Mouse (Mus musculus) lung, embryonic 16.5 days (tissue): ENCODE data around the gene Gm45717. TPM values are rescaled to one million over a fixed set of nuclear protein-coding genes. Genes with fewer than 3 reads are reported as not detected.
"Not testable (repeated sequence)": the region's sequence is repeated elsewhere in the genome, so short reads cannot be mapped to it uniquely, and the experiment has no call there.

Source experiments
- ATAC-seq: fragments of 200-750 bp; cut with Nextera tagmentation; 2 replicates; pipeline ENCODE4 v1.8.0; 2017; ENCODE audit warnings: low read depth, mild to moderate bottlenecking, moderate library complexity
- H3K27ac ChIP-seq: fragments of 300-500 bp; sonication (generic); 2 replicates; pipeline ENCODE4 v1.5.1; 2014; ENCODE audit warnings: mild to moderate bottlenecking, control low read depth, low read length
- H3K27me3 ChIP-seq: fragments of 300-500 bp; sonication (generic); 2 replicates; pipeline ENCODE4 v1.6.1; 2014; ENCODE audit warnings: low read depth, low read length, mixed read lengths; ENCODE audit not compliant: control insufficient read depth, insufficient read depth
- H3K36me3 ChIP-seq: fragments of 300-500 bp; sonication (generic); 2 replicates; pipeline ENCODE4 v1.6.1; 2014; ENCODE audit warnings: low read length; ENCODE audit not compliant: control insufficient read depth, insufficient read depth
- H3K4me1 ChIP-seq: fragments of 300-500 bp; sonication (generic); replicated peaks from 2 replicates; pipeline ENCODE4 v1.6.1; 2014; ENCODE audit warnings: low read length, mixed read lengths; ENCODE audit not compliant: control insufficient read depth, insufficient read depth
- H3K4me2 ChIP-seq: fragments of 300-500 bp; sonication (generic); 2 replicates; pipeline ENCODE4 v1.6.1; 2014; ENCODE audit warnings: low read depth, low read length, control low read depth
- H3K4me3 ChIP-seq: fragments of 300-500 bp; sonication (generic); 2 replicates; pipeline ENCODE4 v1.5.1; 2014; ENCODE audit warnings: mild to moderate bottlenecking, low read length, control low read depth
- H3K9ac ChIP-seq: fragments of 300-500 bp; sonication (generic); 2 replicates; pipeline ENCODE4 v1.6.1; 2014; ENCODE audit warnings: low read length, control low read depth
- H3K9me3 ChIP-seq: fragments of 300-500 bp; sonication (generic); 2 replicates; pipeline ENCODE4 v1.6.1; 2016; ENCODE audit warnings: low read length; ENCODE audit not compliant: control insufficient read depth
- WGBS: fragments of 180-500 bp; shearing (Covaris S2); extraction: QIAGEN DNeasy Blood & Tissue Kit; methylation state at CpG from one replicate; pipeline ENCODE4 v1.1.7; 2014; 5-methylcytosine and 5-hydroxymethylcytosine counted together
- polyA plus RNA-seq: library from polyadenylated mRNA; unstranded; fragments of >200 nt; fragmentation: Nextera tagmentation; extraction: Ambion mirVana; gene quantifications from 2 replicates; pipeline ENCODE4 v1.2.1, GENCODE M21; 2015

Gene Gm45717
- polyA plus RNA-seq, 1 experiment from 2014 or later, result not detected

DNA sequence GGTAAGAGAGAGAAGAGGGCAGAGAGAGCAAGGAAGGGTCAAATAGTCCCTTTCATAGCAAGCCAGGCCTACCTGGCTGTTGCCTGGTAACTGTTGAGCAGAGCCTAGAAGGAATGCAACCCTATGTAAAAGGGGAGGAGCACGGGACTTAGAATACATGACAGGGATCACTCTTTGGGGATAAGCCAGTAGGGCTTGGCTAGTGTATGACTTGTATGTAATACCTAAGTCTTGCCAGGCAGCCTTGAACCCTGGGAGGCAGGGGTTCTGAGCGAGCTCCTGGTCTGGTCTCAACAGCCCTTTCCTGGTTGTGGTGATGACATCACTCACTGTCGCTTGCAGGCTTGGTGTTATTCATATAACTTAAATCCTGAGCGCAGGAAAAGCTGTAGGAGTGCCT, 33.3 kb upstream of the Gm45717 start:
- no peaks in the 10 kb centered on the region for H3K36me3 ChIP-seq
- no peaks in the 10 kb centered on the region for H3K4me1 ChIP-seq
- ATAC-seq, result no peak
- H3K27ac ChIP-seq, result no peak overlapping the region
- H3K27me3 ChIP-seq, result no peaks in the 10 kb centered on the region
- H3K9me3 ChIP-seq, result peaks cover 3% of the 10 kb centered on the region; the same call in 1 of the 2 replicates
- WGBS, result 65% methylated on average over 4 of the region's 4 CpGs
- H3K9ac ChIP-seq, result no peak overlapping the region
- H3K4me3 ChIP-seq, result no peak overlapping the region
- H3K4me2 ChIP-seq, result no peak overlapping the region

DNA sequence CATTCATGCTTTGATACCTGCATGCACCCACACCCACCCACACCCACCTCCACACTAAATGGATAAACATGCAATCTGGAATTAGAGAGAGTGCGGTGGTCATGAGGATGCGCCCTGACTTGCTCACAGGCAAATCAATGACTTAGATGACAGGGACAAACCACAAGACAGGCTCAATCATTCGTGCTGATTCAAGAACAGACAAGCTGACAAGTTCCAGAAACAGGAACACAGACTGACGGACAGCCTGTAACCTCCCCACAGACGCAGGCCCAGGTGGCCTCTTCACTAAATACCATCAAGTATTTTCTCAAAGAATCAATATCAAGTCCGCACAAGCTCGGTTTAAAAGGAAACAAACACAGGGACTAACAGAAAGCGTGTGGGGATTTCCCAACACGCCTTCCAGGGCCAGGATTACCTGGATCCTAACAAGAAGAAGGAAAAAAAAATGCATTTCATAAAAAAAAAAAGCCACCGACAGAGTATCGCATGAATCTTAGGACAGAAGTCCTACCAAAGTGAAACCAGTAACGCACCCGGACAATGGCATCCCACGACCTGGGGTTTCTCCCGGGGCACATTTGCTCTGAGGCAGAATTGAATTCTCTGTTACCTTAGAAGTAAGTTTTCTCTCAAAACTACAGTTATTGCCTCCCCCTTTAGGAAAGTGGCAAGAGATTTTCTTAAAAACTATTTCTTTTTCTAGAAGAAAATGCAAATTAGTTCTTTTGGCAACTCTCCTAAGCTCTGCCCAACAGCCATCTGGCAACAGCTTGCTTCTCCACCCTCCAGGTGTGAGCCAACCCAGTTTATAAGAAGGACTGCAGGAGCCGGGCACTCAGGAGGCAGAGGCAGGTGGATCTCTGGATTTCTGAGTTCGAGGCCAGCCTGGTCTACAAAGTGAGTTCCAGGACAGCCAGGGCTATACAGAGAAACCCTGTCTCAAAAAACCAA, 31.7 kb upstream of the Gm45717 start:
- Histone ChIP-seq H3K36me3 (no peaks in the 10 kb centered on the region), H3K9me3 (peaks cover 3% of the 10 kb centered on the region; the same call in 1 of the 2 replicates), H3K27me3 (no peaks in the 10 kb centered on the region), H3K27ac (no peak overlapping the region), H3K4me1 (no peaks in the 10 kb centered on the region), H3K4me2 (no peak overlapping the region), H3K4me3 (no peak overlapping the region), H3K9ac (no peak overlapping the region)
- no peak for ATAC-seq
- 82% methylated on average over 17 of the region's 17 CpGs for WGBS

DNA sequence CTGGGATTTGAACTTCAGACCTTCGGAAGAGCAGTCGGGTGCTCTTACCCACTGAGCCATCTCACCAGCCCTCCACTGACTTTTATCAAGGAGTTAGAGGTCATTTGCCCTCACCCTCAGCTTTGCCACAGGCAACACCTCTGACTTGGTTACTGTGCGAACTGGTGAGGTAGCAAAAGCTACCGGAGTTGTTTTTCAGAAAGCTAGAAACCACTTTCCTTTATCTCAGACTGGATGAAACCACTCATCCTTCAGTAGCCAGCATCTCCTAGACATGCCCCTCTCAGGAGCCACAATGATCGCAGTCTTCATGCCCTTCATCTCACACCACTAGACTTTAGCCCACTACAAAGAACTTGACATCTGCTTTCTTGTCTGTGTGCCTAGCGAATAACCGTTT, 27.2 kb upstream of the Gm45717 start:
- Histone ChIP-seq H3K27ac (no peak overlapping the region), H3K27me3 (no peaks in the 10 kb centered on the region), H3K4me1 (no peaks in the 10 kb centered on the region), H3K9ac (no peak overlapping the region), H3K36me3 (no peaks in the 10 kb centered on the region), H3K9me3 (peaks cover 3% of the 10 kb centered on the region; the same call in 1 of the 2 replicates), H3K4me3 (no peak overlapping the region), H3K4me2 (no peak overlapping the region)
- WGBS, result 78% methylated on average over 7 of the region's 7 CpGs
- no peak for ATAC-seq

DNA sequence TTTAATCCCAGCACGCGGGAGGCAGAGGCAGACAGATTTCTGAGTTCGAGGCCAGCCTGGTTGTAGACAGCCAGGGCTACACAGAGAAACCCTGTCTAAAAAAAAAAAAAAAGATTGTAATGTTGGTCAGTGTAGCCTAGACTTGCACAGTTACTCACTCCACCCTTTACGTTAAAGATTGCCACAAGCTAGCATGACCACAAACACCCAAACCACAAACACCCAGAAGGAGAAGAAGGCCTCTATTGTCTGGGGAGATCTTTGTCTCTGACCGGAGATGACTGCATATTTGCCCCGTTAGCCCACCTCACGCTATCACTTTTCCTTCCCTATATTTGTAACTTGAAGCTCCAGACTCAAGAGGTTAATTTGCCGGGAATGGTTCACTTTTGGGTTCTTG, 26.0 kb upstream of the Gm45717 start:
- H3K9ac ChIP-seq, result no peak overlapping the region
- H3K27ac ChIP-seq, result no peak overlapping the region
- peaks cover 3% of the 10 kb centered on the region; the same call in 1 of the 2 replicates for H3K9me3 ChIP-seq
- 79% methylated on average over 8 of the region's 8 CpGs for WGBS
- H3K4me2 ChIP-seq, result no peak overlapping the region
- ATAC-seq, result no peak
- no peaks in the 10 kb centered on the region for H3K36me3 ChIP-seq
- no peaks in the 10 kb centered on the region for H3K27me3 ChIP-seq
- no peaks in the 10 kb centered on the region for H3K4me1 ChIP-seq
- H3K4me3 ChIP-seq, result no peak overlapping the region

DNA sequence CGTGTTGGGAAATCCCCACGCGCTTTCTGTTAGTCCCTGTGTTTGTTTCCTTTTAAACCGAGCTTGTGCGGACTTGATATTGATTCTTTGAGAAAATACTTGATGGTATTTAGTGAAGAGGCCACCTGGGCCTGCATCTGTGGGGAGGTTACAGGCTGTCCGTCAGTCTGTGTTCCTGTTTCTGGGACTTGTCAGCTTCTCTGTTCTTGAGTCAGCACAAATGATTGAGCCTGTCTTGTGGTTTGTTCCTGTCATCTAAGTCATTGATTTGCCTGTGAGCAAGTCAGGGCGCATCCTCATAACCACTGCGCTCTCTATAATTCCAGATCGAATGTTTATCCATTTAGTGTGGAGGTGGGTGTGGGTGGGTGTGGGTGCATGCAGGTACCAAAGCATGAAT, 21.0 kb upstream of the Gm45717 start:
- H3K4me2 ChIP-seq, H3K4me3 ChIP-seq, H3K27ac ChIP-seq, H3K9me3 ChIP-seq, H3K4me1 ChIP-seq, H3K9ac ChIP-seq, H3K27me3 ChIP-seq, ATAC-seq, H3K36me3 ChIP-seq: not testable (repeated sequence)
- 87% methylated on average over 9 of the region's 9 CpGs for WGBS

DNA sequence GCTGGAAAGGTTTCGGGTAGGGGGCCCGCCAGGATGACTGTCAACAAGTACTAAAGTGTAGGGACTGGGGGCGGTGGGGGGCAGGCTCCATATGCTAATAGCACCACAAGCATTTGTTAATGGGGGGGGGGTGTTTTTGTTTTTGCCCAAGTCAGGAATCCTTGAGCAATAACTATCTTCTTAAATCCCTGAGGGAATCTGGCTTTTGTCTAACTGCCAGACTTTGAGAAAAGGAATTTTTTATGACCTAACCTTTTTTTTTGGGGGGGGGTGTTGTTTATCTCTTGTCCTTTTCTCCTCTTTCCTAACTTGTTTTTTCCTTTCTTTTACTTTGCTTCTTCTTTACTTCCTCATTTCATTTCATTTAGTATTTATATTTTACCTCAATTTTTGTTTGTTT, 19.7 kb upstream of the Gm45717 start:
- H3K4me2 ChIP-seq, result no peak overlapping the region
- 32% methylated on average over 3 of the region's 3 CpGs for WGBS
- H3K27ac ChIP-seq, result no peak overlapping the region

DNA sequence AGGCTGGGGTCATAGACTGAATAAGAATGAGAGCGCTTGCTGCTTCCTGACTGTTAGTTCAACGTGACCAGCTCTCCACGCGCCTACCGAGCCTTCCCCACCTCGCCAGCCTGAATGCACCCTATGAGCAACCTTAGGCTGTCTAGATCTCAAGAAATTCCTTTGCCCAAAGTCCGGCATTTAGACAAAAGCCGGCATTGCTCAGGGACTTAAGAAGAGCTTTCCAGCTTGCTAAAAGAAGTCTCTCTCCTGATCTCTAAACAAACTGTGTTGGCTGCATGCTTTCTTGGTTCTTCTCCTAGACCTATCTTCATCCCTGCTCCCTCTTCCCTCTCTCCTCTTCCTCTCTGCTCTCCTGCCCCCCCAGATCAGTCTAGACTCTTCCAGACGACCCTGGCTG, 19.2 kb upstream of the Gm45717 start:
- no peak for ATAC-seq
- no peak overlapping the region for H3K4me3 ChIP-seq
- WGBS, result 11% methylated on average over 9 of the region's 9 CpGs
- H3K9me3 ChIP-seq, result no peaks in the 10 kb centered on the region
- H3K36me3 ChIP-seq, result no peaks in the 10 kb centered on the region
- no peak overlapping the region for H3K4me2 ChIP-seq
- H3K27me3 ChIP-seq, result no peaks in the 10 kb centered on the region
- no peak overlapping the region for H3K9ac ChIP-seq
- no peak overlapping the region for H3K27ac ChIP-seq
- peaks cover 10% of the 10 kb centered on the region for H3K4me1 ChIP-seq

More for the DNA sequence above, 19.7 kb upstream of the Gm45717 start:
- peaks cover 10% of the 10 kb centered on the region for H3K4me1 ChIP-seq
- no peak overlapping the region for H3K9ac ChIP-seq
- no peak for ATAC-seq
- no peaks in the 10 kb centered on the region for H3K27me3 ChIP-seq
- no peak overlapping the region for H3K4me3 ChIP-seq
- H3K9me3 ChIP-seq, result no peaks in the 10 kb centered on the region
- H3K36me3 ChIP-seq, result no peaks in the 10 kb centered on the region

DNA sequence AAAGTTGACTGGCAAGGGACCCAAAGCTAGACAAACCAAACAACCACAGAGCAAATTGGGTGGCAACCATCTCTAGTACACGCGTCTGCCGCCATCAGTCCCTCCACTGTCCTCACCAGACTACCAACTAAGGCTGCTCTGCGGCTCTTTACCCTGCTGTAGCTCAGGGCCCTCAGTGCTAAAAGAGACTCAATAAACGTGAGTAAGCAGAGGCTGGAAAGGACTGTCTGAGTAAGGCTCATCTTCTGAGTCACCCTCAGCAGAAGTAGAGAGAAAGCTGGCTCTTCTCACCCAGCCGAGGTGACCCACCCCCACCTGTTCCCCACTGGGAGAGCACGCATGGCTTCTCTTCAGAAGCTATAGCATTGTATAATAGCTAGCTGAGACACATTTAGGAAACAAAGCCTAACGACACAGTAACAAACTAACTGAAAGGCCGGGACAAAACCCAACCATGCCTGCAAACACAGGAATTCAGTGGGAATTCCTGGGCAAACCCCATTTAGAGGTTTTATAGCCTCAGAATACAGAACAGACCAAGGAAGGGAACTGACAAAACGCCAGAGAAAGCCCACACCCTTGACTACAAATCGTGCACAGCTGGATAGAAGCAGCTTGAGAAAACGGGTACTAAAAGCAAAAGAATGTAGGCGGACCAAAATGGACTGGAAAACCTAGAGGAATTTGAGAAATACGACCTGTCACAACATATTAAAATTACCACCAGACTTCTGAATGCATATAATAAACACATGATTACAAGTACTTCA, 17.8 kb upstream of the Gm45717 start:
- H3K4me2 ChIP-seq, result no peak overlapping the region

DNA sequence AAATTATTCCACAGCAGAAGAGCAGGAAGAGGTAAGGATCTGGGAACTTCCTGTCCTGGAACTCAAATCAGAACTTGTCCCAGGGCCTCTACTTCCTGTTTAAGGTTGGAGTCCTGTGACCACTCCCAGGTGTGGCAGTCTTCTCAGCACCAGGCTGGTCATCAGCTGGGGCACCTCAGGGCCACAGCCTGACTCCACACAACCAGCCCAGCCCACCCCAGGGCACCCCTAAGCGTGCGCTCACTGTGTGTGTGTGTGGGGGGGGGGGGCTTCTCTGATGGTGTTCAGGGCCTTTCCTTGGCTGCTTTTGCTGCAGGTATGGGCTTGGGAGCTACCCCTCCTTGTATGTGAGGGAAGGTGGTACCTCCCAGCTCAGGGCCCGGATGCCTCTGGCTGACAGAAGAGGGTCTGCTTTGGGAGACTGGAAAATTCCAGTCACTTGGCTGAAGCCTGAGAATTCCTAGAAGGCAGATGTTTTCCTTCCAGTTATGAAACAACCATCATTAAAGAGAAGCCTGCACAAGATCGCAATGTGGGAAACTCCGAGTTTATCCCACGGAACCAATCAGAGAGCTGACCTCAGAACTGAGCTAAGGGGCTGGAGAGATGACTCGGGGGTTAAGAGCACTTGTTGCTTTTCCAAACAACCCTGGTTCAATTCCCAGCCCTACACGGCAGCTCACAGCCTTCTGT, 15.9 kb upstream of the Gm45717 start:
- H3K9me3 ChIP-seq, result no peaks in the 10 kb centered on the region
- H3K36me3 ChIP-seq, result no peaks in the 10 kb centered on the region
- peak; percentile 69 for ATAC-seq
- 0 out of 2 replicates have a peak overlapping the region, but pooled peaks have one; percentile 34 for H3K9ac ChIP-seq
- no peak overlapping the region for H3K4me2 ChIP-seq
- no peak overlapping the region for H3K4me3 ChIP-seq
- WGBS, result 42% methylated on average over 8 of the region's 8 CpGs
- peaks cover 13% of the 10 kb centered on the region for H3K4me1 ChIP-seq
- H3K27ac ChIP-seq, result peak overlapping the region; percentile 78
- H3K27me3 ChIP-seq, result no peaks in the 10 kb centered on the region

More for the DNA sequence above, 17.8 kb upstream of the Gm45717 start:
- no peak overlapping the region for H3K27ac ChIP-seq
- no peaks in the 10 kb centered on the region for H3K36me3 ChIP-seq
- 47% methylated on average over 14 of the region's 14 CpGs for WGBS
- no peaks in the 10 kb centered on the region for H3K27me3 ChIP-seq
- no peaks in the 10 kb centered on the region for H3K9me3 ChIP-seq
- no peak overlapping the region for H3K9ac ChIP-seq
- no peak overlapping the region for H3K4me3 ChIP-seq
- ATAC-seq, result no peak
- H3K4me1 ChIP-seq, result peaks cover 10% of the 10 kb centered on the region
